Mouse (Mus musculus): ENCODE data around the gene Rragd.

- TF ChIP-seq CTCF (IDR thresholded peaks at IDR 0.05; ENCODE audit: low read depth) (no peak), EP300 (IDR thresholded peaks at IDR 0.05; ENCODE audit: low read depth) (no peak)
These were observed 69.2 kb downstream of the Rragd start for GRCm38 (mm10) chr4:33052055-33052454.

Data from liver, postnatal 0 days (tissue).